ENCODE assay signal across 8 mouse cellular contexts in the genomic region with DNA sequence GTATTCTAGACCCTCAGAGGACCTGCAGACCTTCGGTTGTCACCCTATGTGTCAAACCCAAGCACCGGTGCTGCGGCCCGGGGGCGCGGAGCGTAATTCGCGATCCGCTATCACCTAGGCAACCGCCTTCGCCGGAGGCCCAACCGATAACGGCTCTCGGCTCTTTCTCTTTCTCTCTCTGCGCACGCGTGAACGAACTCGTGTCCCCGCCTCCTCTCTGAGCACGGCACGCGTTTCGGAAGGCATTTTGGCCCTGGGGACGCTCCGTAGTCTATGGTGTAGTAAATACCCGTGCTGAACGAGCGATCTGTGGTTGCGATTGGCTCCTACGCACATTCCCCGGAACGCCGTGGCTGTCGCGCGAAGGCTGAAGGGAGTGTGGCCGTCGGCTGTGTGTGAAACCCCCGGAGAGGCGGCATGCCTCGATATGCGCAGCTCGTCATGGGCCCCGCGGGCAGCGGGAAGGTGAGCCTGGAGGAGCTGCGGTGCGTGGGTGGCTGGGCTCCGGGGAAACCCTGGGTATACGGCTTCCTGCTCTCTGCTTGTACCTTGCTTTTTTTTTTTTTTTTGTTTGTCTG. TPM values are rescaled to one million over a fixed set of nuclear protein-coding genes. Genes with fewer than 3 reads are reported as not detected.
DNase-seq lines count a peak whose midpoint lies in the region; ATAC-seq and TF ChIP-seq lines count a peak whose summit lies in the region.

Gene Fam216a (minus strand): TSS at position 173 of the 578 bp plus-strand sequence.

- peak; percentile 100 for DNase-seq in c-Kit-positive CD71-positive TER-119-positive erythroid progenitor cells, embryonic 14.5 days (ENCODE audit: low spot score)
- DNase-seq in heart, postnatal 0 days (ENCODE audit: low spot score), result peak; percentile 96
- peak; percentile 99 to 100 for DNase-seq in kidney, postnatal 4 days

- H3K9ac ChIP-seq in forebrain, embryonic 12.5 days, result peak within 1 kb of the TSS; percentile 87
- peak within 1 kb of the TSS; percentile 64 for H3K9ac ChIP-seq in heart, postnatal 0 days (replicated peaks; ENCODE audit: low read depth, low read length)
- H3K9ac ChIP-seq in liver, embryonic 16.5 days (ENCODE audit: low read depth, low read length), result peak within 1 kb of the TSS; percentile 86
- H3K9ac ChIP-seq in neural tube, embryonic 13.5 days, result peak within 1 kb of the TSS; percentile 88

- H3K4me1 ChIP-seq in E14TG2a.4 (replicated peaks; ENCODE audit: low read depth, low read length), result peaks cover 32% of the 10 kb centered on the region
- peaks cover 22% of the 10 kb centered on the region for H3K4me1 ChIP-seq in forebrain, embryonic 12.5 days
- no peaks in the 10 kb centered on the region for H3K4me1 ChIP-seq in heart, postnatal 0 days (ENCODE audit: control insufficient read depth, insufficient read depth)
- H3K4me1 ChIP-seq in liver, embryonic 16.5 days (ENCODE audit: control insufficient read depth, low read depth, low read length), result peaks cover 22% of the 10 kb centered on the region
- peaks cover 28% of the 10 kb centered on the region for H3K4me1 ChIP-seq in neural tube, embryonic 13.5 days (replicated peaks)
- H3K4me1 ChIP-seq in testis, adult 2 months (ENCODE audit: control insufficient read depth, insufficient read depth, low read length), result no peaks in the 10 kb centered on the region; the same call in 1 of the 2 replicates

- peak within 1 kb of the TSS; percentile 98 for H3K27ac ChIP-seq in forebrain, embryonic 12.5 days
- peak within 1 kb of the TSS; percentile 91 for H3K27ac ChIP-seq in heart, postnatal 0 days (ENCODE audit: low read depth)
- H3K27ac ChIP-seq in liver, embryonic 16.5 days (ENCODE audit: low read length), result peak within 1 kb of the TSS; percentile 93
- H3K27ac ChIP-seq in neural tube, embryonic 13.5 days (replicated peaks), result peak within 1 kb of the TSS; percentile 97
- peak within 1 kb of the TSS; percentile 99 for H3K27ac ChIP-seq in testis, adult 2 months (ENCODE audit: control insufficient read depth, insufficient read depth, low read depth, low read length)

- WGBS in forebrain, embryonic 12.5 days, result under 1% methylated on average over 53 of the region's 53 CpGs
- WGBS in heart, postnatal 0 days, result under 1% methylated on average over 52 of the region's 53 CpGs
- under 1% methylated on average over 53 of the region's 53 CpGs for WGBS in liver, embryonic 16.5 days (ENCODE audit: insufficient replicate concordance)
- WGBS in neural tube, embryonic 13.5 days, result under 1% methylated on average over 53 of the region's 53 CpGs

- peak; percentile 68; the same call in 1 of the 2 replicates for TF ChIP-seq POLR2A in testis, adult 2 months (IDR thresholded peaks at IDR 0.05; ENCODE audit: control insufficient read depth, low read depth, low read length)

- peak within 1 kb of the TSS; percentile 97 for H3K4me3 ChIP-seq in E14TG2a.4 (replicated peaks; ENCODE audit: low read length)
- peak within 1 kb of the TSS; percentile 68 for H3K4me3 ChIP-seq in forebrain, embryonic 12.5 days (replicated peaks)
- H3K4me3 ChIP-seq in heart, postnatal 0 days (ENCODE audit: low read depth, low read length), result peak within 1 kb of the TSS; percentile 83
- H3K4me3 ChIP-seq in liver, embryonic 16.5 days (ENCODE audit: low read depth, low read length), result peak within 1 kb of the TSS; percentile 88
- peak within 1 kb of the TSS; percentile 73 for H3K4me3 ChIP-seq in neural tube, embryonic 13.5 days
- peak within 1 kb of the TSS; percentile 89 for H3K4me3 ChIP-seq in testis, adult 2 months (ENCODE audit: control insufficient read depth, low read depth, low read length)

- no peak for TF ChIP-seq CTCF in E14TG2a.4 (conservative IDR thresholded peaks at IDR 0.05; ENCODE audit: low read length)
- no peak for TF ChIP-seq CTCF in heart, postnatal 0 days (IDR thresholded peaks at IDR 0.05; ENCODE audit: low read depth)
- no peak for TF ChIP-seq CTCF in testis, adult 2 months (IDR thresholded peaks at IDR 0.05; ENCODE audit: control insufficient read depth, insufficient read depth, insufficient replicate concordance, low read depth, low read length)

- peaks cover 66% of the 10 kb centered on the region for H3K36me3 ChIP-seq in E14TG2a.4 (ENCODE audit: insufficient read depth, low read length)
- H3K36me3 ChIP-seq in forebrain, embryonic 12.5 days (replicated peaks), result peaks cover 34% of the 10 kb centered on the region
- H3K36me3 ChIP-seq in heart, postnatal 0 days (replicated peaks; ENCODE audit: control insufficient read depth, insufficient read depth, low read length), result peaks cover 45% of the 10 kb centered on the region
- H3K36me3 ChIP-seq in liver, embryonic 16.5 days (ENCODE audit: control insufficient read depth, insufficient read depth), result peaks cover 9% of the 10 kb centered on the region; the same call in 1 of the 2 replicates
- H3K36me3 ChIP-seq in neural tube, embryonic 13.5 days, result peaks cover 41% of the 10 kb centered on the region
- peaks cover 2% of the 10 kb centered on the region for H3K36me3 ChIP-seq in testis, adult 2 months (ENCODE audit: control insufficient read depth, insufficient read depth, low read length)

- H3K27me3 ChIP-seq in E14TG2a.4 (ENCODE audit: insufficient read depth, low read length), result no peaks in the 10 kb centered on the region
- H3K27me3 ChIP-seq in forebrain, embryonic 12.5 days, result no peaks in the 10 kb centered on the region
- no peaks in the 10 kb centered on the region for H3K27me3 ChIP-seq in heart, postnatal 0 days (ENCODE audit: control insufficient read depth, insufficient read depth, low read length)
- H3K27me3 ChIP-seq in liver, embryonic 16.5 days (ENCODE audit: control insufficient read depth, insufficient read depth, low read depth, low read length), result no peaks in the 10 kb centered on the region
- no peaks in the 10 kb centered on the region for H3K27me3 ChIP-seq in neural tube, embryonic 13.5 days
- H3K27me3 ChIP-seq in testis, adult 2 months (ENCODE audit: control insufficient read depth, insufficient read depth, low read length), result no peaks in the 10 kb centered on the region

- peak within 1 kb of the TSS; percentile 71 for H3K4me2 ChIP-seq in forebrain, embryonic 12.5 days
- H3K4me2 ChIP-seq in heart, postnatal 0 days (ENCODE audit: low read depth, low read length), result peak within 1 kb of the TSS; percentile 68
- H3K4me2 ChIP-seq in liver, embryonic 16.5 days (ENCODE audit: low read depth, low read length), result peak within 1 kb of the TSS; percentile 88
- peak within 1 kb of the TSS; percentile 69 for H3K4me2 ChIP-seq in neural tube, embryonic 13.5 days

- H3K9me3 ChIP-seq in E14TG2a.4 (ENCODE audit: low read length), result no peaks in the 10 kb centered on the region
- no peaks in the 10 kb centered on the region for H3K9me3 ChIP-seq in forebrain, embryonic 12.5 days
- no peaks in the 10 kb centered on the region for H3K9me3 ChIP-seq in heart, postnatal 0 days (replicated peaks; ENCODE audit: control insufficient read depth, low read length)
- H3K9me3 ChIP-seq in liver, embryonic 16.5 days (replicated peaks; ENCODE audit: control insufficient read depth, low read length), result no peaks in the 10 kb centered on the region
- no peaks in the 10 kb centered on the region for H3K9me3 ChIP-seq in neural tube, embryonic 13.5 days

- ATAC-seq in forebrain, embryonic 12.5 days (ENCODE audit: low FRiP score), result peak; percentile 94
- peak; percentile 95 for ATAC-seq in heart, postnatal 0 days (ENCODE audit: insufficient read depth, low read depth)
- ATAC-seq in liver, embryonic 16.5 days (ENCODE audit: low read depth), result peak; percentile 95
- ATAC-seq in neural tube, embryonic 13.5 days (ENCODE audit: low read depth), result peak; percentile 96

- 0 out of 2 replicates have a peak, but pooled peaks have one; percentile 57 for TF ChIP-seq EP300 in heart, postnatal 0 days (IDR thresholded peaks at IDR 0.05; ENCODE audit: low read depth)

RNA-seq across cellular contexts. Expression of gene Fam216a, which starts in this region (rescaled TPM):
- polyA plus RNA-seq in forebrain, embryonic 12.5 days (2016; fragmentation: Nextera tagmentation; extraction: Ambion mirVana), result 106 and 115 TPM in 2 replicates
- 21.8 and 40.7 TPM in 2 replicates for total RNA-seq in heart, postnatal 0 days (2014; rRNA removed; ENCODE audit: low replicate concordance)
- polyA plus RNA-seq in heart, postnatal 0 days (2015; fragmentation: Nextera tagmentation; extraction: Ambion mirVana), result 30.5 and 31.8 TPM in 2 replicates
- polyA plus RNA-seq in liver, embryonic 16.5 days (2015; fragmentation: Nextera tagmentation; extraction: Ambion mirVana), result 13.7 and 14.1 TPM in 2 replicates
- polyA plus RNA-seq in neural tube, embryonic 13.5 days (2015; fragmentation: Nextera tagmentation; extraction: Ambion mirVana), result 135 and 142 TPM in 2 replicates
- 171 and 178 TPM in 2 replicates for polyA plus RNA-seq in testis, adult 2 months (2012; rRNA removed)

Comparison
In these comparisons a context has a peak if more than half of its experiments do, and no peak if none do; other contexts are left out.
1. Peak in every context shown above with its lines: DNase-seq, ATAC-seq, H3K4me3 ChIP-seq and H3K27ac ChIP-seq.